Mouse (Mus musculus): Measurements from ENCODE around the gene Bcas2. TPM values are rescaled to one million over a fixed set of nuclear protein-coding genes. Genes with fewer than 3 reads are reported as not detected.

Bcas2 gene
- 166 TPM for polyA plus RNA-seq (2017; shearing (Covaris generic))

GRCm38 (mm10) chr3:103171505-103172267 is at the start of gene Bcas2:
Gene Bcas2 (plus strand): TSS chr3:103171655.

Other genes starting within 250 kb of the Bcas2 start
- gene Sycp1, start 235.6 kb upstream of the Bcas2 start, polyA plus RNA-seq (2017; shearing (Covaris generic)) = not detected
- not detected for gene Nr1h5, start 207.5 kb upstream of the Bcas2 start, polyA plus RNA-seq (2017; shearing (Covaris generic))
- gene Sike1, start 175.9 kb upstream of the Bcas2 start, polyA plus RNA-seq (2017; shearing (Covaris generic)) = 54.0 TPM
- gene Csde1, start 151.2 kb upstream of the Bcas2 start, polyA plus RNA-seq (2017; shearing (Covaris generic)) = 350 TPM
- 64.1 TPM for gene Nras, start 113.4 kb upstream of the Bcas2 start, polyA plus RNA-seq (2017; shearing (Covaris generic))
- 3.3 TPM for gene Ampd1, start 97.6 kb upstream of the Bcas2 start, polyA plus RNA-seq (2017; shearing (Covaris generic))
- gene Dennd2c, start 69.1 kb upstream of the Bcas2 start, polyA plus RNA-seq (2017; shearing (Covaris generic)) = 1.4 TPM
- 21.3 TPM for gene Trim33, start 107.6 kb downstream of the Bcas2 start, polyA plus RNA-seq (2017; shearing (Covaris generic))

Measured in inflammation-experienced regulatory T-cells, adult 16 weeks (primary cell).